Mouse (Mus musculus): Measurements from ENCODE around the gene Dexi. TPM values are rescaled to one million over a fixed set of nuclear protein-coding genes. Genes with fewer than 3 reads are reported as not detected.

Dexi gene
- total and polyA plus RNA-seq, 3 experiments: 9.3 to 17.8 TPM; not detected in 1

- DNase-seq (ENCODE audit: low read depth, low spot score): no peak
- Histone ChIP-seq H3K79me2 (ENCODE audit: control insufficient read depth, insufficient read depth, low read length, poor library complexity) (peaks cover 14% of the 10 kb centered on the region), H3K9ac (ENCODE audit: control insufficient read depth, low read depth, low read length, poor library complexity, severe bottlenecking) (no peak overlapping the region), H3K36me3 (ENCODE audit: control insufficient read depth in 1 of 2, insufficient read depth in 2 of 2, low read length in 2 of 2) (peaks cover 0 to 10% of the 10 kb centered on the region in 2 experiments; a peak in 1 of 4 replicates), H3K27ac (ENCODE audit: control insufficient read depth, low read depth, low read length) (no peak overlapping the region), H3K27me3 (ENCODE audit: control insufficient read depth in 1 of 2, insufficient read depth in 2 of 2, low read length in 2 of 2) (no peaks in the 10 kb centered on the region), H3K4me3 (ENCODE audit: control insufficient read depth in 1 of 2, insufficient read depth in 1 of 2, low read depth in 2 of 2, low read length in 2 of 2) (no peak overlapping the region), H3K4me1 (ENCODE audit: control insufficient read depth in 1 of 2, insufficient read depth in 2 of 2, low read length in 2 of 2) (peaks cover 3 to 12% of the 10 kb centered on the region in 2 experiments; a peak in 3 of 4 replicates), H3K9me3 (replicated peaks; ENCODE audit: insufficient read depth, low read length) (no peaks in the 10 kb centered on the region)
- TF ChIP-seq MEF2A (IDR thresholded peaks at IDR 0.05; ENCODE audit: extremely low read depth, insufficient replicate concordance, low read depth, low read length, poor library complexity, severe bottlenecking) (no peak), KAT2A (conservative IDR thresholded peaks at IDR 0.05; ENCODE audit: low read depth, low read length) (no peak), BHLHE40 (IDR thresholded peaks at IDR 0.05; ENCODE audit: borderline replicate concordance, low read depth, low read length) (no peak), MAZ (IDR thresholded peaks at IDR 0.05; ENCODE audit: low read depth, low read length) (no peak), SMC3 (IDR thresholded peaks at IDR 0.05; ENCODE audit: low read depth, low read length) (no peak), USF1 (IDR thresholded peaks at IDR 0.05; ENCODE audit: low read depth, low read length) (no peak), NELFE (IDR thresholded peaks at IDR 0.05; ENCODE audit: low read depth, low read length) (no peak), ELF1 (IDR thresholded peaks at IDR 0.05; ENCODE audit: low read depth, low read length) (no peak), POLR2AphosphoS5 (IDR thresholded peaks at IDR 0.05; ENCODE audit: borderline replicate concordance, low read depth, low read length) (no peak), RAD21 (IDR thresholded peaks at IDR 0.05; ENCODE audit: low read depth, low read length) (no peak), EP300 (IDR thresholded peaks at IDR 0.05; ENCODE audit: low read depth in 1 of 2, low read length in 2 of 2) (no peak), RCOR1 (IDR thresholded peaks at IDR 0.05; ENCODE audit: low read depth, low read length) (no peak)
These were observed 4.0 kb upstream of the Dexi start for GRCm38 (mm10) chr16:10546865-10547264.

GRCm38 (mm10) chr16:10544995-10545622 lies 2.3 kb upstream of the Dexi start, which contains the start of gene Clec16a:
TSS of gene Clec16a (plus strand) at chr16:10545339.
- Histone ChIP-seq H3K27me3 (ENCODE audit: control insufficient read depth in 1 of 2, insufficient read depth in 2 of 2, low read length in 2 of 2) (no peaks in the 10 kb centered on the region), H3K27ac (ENCODE audit: control insufficient read depth, low read depth, low read length) (peak within 1 kb of the TSS; percentile 71), H3K36me3 (ENCODE audit: control insufficient read depth in 1 of 2, insufficient read depth in 2 of 2, low read length in 2 of 2) (peaks cover 0 to 10% of the 10 kb centered on the region in 2 experiments; a peak in 1 of 4 replicates), H3K79me2 (ENCODE audit: control insufficient read depth, insufficient read depth, low read length, poor library complexity) (peaks cover 11% of the 10 kb centered on the region), H3K9ac (ENCODE audit: control insufficient read depth, low read depth, low read length, poor library complexity, severe bottlenecking) (peak within 1 kb of the TSS; percentile 76), H3K9me3 (replicated peaks; ENCODE audit: insufficient read depth, low read length) (no peaks in the 10 kb centered on the region), H3K4me3 (ENCODE audit: control insufficient read depth in 1 of 2, insufficient read depth in 1 of 2, low read depth in 2 of 2, low read length in 2 of 2) (peak within 1 kb of the TSS; percentile 83 to 85), H3K4me1 (ENCODE audit: control insufficient read depth in 1 of 2, insufficient read depth in 2 of 2, low read length in 2 of 2) (peaks cover 7 to 23% of the 10 kb centered on the region in 2 experiments)
- peak; percentile 97 for DNase-seq (ENCODE audit: low read depth, low spot score)
- TF ChIP-seq POLR2AphosphoS5 (IDR thresholded peaks at IDR 0.05; ENCODE audit: borderline replicate concordance, low read depth, low read length) (no peak), MAZ (IDR thresholded peaks at IDR 0.05; ENCODE audit: low read depth, low read length) (peak; percentile 67; the same call in 1 of the 2 replicates), RAD21 (IDR thresholded peaks at IDR 0.05; ENCODE audit: low read depth, low read length) (no peak), CTCF (IDR thresholded peaks at IDR 0.05 in 2 of 3, conservative IDR thresholded peaks at IDR 0.05 in 1 of 3; ENCODE audit: control insufficient read depth in 1 of 3, insufficient read depth in 1 of 3, low read depth in 2 of 3, low read length in 3 of 3, poor library complexity in 1 of 3, severe bottlenecking in 1 of 3) (no peak), TBP (IDR thresholded peaks at IDR 0.05; ENCODE audit: low read depth, low read length) (peak; percentile 67; the same call in 1 of the 2 replicates), MYC (IDR thresholded peaks at IDR 0.05; ENCODE audit: low read depth, low read length) (no peak; the same call in 1 of the 2 replicates), NRF1 (IDR thresholded peaks at IDR 0.05; ENCODE audit: insufficient read depth, low read depth, low read length, poor library complexity, severe bottlenecking) (peak; percentile 62), EP300 (IDR thresholded peaks at IDR 0.05; ENCODE audit: low read depth in 1 of 2, low read length in 2 of 2) (peak in 1 of 2 experiments; percentile 23; a peak in 1 of 4 replicates), E2F4 (IDR thresholded peaks at IDR 0.05; ENCODE audit: borderline replicate concordance, low read depth, low read length) (no peak), ZKSCAN1 (IDR thresholded peaks at IDR 0.05; ENCODE audit: low read depth, low read length) (no peak), ELF1 (IDR thresholded peaks at IDR 0.05; ENCODE audit: low read depth, low read length) (peak; percentile 92), HCFC1 (IDR thresholded peaks at IDR 0.05; ENCODE audit: low read depth, low read length) (peak; percentile 99), BHLHE40 (IDR thresholded peaks at IDR 0.05; ENCODE audit: borderline replicate concordance, low read depth, low read length) (no peak), TAL1 (IDR thresholded peaks at IDR 0.05; ENCODE audit: low read length) (no peak), NELFE (IDR thresholded peaks at IDR 0.05; ENCODE audit: low read depth, low read length) (peak; percentile 62), GATA1 (IDR thresholded peaks at IDR 0.05; ENCODE audit: low read depth, low read length) (no peak), ZMIZ1 (IDR thresholded peaks at IDR 0.05; ENCODE audit: low read depth, low read length) (peak; percentile 64; the same call in 1 of the 2 replicates), CHD2 (IDR thresholded peaks at IDR 0.05; ENCODE audit: low read length) (no peak), GABPA (IDR thresholded peaks at IDR 0.05; ENCODE audit: low read depth, low read length) (no peak), JUND (IDR thresholded peaks at IDR 0.05; ENCODE audit: low read depth, low read length) (no peak), MAFK (IDR thresholded peaks at IDR 0.05; ENCODE audit: borderline replicate concordance, low read depth, low read length) (no peak), UBTF (IDR thresholded peaks at IDR 0.05; ENCODE audit: borderline replicate concordance, insufficient read depth, low read depth, low read length) (no peak), MXI1 (IDR thresholded peaks at IDR 0.05; ENCODE audit: low read depth, low read length) (peak; percentile 77)
